Mouse (Mus musculus): Measurements from ENCODE around the gene Iqgap3.

Gene Iqgap3

DNA sequence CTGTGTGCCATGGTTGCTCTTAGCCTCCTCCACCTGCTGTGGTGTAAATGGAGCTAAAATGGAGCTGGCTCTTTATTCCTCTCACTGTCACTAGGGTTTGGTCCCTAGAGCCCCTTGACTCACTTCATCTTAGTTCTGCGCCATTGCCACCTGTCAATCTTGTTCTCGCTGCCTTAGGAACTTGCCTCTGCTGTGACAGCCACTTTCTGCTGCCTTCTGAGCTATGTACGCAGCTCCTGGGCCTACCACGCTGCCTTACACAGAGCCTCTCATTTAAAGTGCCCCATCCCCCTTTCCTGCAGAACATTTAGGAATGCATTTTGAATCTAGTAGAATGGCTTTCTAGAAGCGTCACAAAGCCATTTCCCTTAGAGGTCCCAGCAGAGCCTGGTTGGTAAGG, 12.4 kb downstream of the Iqgap3 start:
- no peak for DNase-seq (ENCODE audit: low read depth, low spot score)

DNA sequence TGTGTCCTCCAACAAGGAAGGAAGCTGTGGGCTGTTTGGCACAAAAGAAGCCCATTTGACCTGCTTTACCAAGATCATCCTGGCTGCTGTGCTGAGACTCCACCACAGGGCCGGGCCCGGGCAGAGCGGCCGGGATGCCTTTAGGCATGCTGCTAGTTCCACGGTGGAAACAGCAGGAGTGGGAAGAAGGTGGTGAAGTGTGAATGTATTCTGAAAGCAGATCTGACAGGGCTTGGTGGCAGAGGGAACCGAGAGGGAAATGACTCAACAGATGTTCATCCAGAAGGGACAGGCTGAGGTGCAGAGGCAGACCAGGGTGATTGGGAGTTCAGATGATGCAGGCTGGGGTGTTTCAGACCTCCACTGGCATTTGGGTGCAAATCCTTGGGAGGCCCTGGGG, 15.9 kb downstream of the Iqgap3 start:
- no peak for DNase-seq (ENCODE audit: low read depth, low spot score)

DNA sequence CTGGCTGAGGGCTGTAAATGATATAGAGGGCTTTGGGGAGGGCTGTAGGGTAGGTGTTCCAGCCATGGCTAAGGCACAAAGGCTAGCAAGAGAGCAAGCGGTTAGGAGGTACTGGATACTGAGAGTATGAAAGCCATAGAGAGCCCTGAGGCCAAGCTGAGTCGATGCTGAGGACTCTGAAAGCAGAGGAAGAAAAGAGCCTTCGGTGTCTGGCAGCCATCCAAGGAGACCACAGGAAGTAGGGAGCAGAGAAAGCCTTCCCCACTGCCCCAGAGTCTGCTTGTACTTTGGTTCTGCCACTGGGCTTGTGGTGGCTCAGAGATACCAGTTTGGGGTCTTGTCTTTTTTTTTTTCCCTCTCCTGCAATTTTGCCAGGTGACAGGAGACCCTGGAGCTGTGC, 18.5 kb downstream of the Iqgap3 start:
- no peak for DNase-seq (ENCODE audit: low read depth, low spot score)

DNA sequence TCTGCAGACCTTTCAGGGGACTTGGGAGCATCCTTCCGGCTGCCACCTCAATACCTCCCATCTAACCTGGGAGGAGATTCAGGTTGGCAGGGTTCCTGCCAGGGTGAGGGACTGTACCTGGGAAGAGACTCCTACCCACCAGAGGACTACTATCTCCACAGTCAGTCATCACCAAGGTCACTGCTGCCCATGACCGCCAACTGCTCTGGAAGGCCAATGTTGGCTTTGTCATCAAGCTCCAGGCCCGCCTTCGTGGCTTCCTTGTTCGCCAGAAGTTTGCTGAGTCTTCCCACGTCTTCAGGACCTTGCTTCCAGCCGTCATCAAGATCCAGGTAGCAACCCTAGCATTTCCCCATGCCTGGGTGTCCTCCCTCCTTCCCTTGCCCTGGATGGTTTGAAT, 20.0 kb downstream of the Iqgap3 start:
- no peak for DNase-seq (ENCODE audit: low read depth, low spot score)

DNA sequence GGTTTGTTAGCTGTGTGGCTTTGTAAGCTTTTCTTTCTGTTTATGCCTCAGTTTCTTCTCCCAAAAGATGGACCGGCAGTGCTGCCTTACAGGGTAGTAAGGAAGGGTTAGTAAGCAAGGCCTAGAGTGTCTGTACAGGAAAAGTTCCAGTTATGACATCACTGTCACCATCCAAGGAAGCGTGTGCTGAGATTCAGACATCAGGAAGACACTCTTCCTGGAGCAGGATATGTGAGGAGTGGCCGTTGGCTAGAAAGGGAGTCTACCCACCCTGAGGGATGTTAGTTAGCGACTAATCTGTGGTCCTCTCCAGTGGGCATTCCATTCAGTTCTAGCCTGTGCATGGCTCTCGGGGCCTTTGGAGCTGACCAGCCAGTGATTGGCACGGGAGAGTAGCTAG, 20.4 kb downstream of the Iqgap3 start:
- no peak for DNase-seq (ENCODE audit: low read depth, low spot score)

DNA sequence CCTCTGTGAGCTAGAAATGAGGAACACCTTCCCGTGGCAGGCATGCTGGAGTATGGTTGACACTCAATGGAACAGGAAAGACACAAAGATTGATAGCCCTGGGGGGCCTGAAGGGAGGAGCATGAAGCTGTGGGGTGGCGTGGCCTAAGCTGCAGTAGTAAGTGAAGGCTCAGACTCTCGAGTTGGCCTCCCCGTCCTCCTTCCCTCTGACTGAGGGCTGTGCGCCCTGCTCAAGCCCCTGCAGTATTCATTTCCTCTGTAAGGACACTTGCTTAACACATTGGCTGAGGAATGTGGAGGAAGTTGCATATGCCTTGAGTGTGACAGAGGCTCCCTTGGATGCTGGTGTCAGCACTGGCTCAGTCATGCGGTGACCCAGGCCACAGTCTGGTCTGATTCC, 20.8 kb downstream of the Iqgap3 start:
- no peak for DNase-seq (ENCODE audit: low read depth, low spot score)

DNA sequence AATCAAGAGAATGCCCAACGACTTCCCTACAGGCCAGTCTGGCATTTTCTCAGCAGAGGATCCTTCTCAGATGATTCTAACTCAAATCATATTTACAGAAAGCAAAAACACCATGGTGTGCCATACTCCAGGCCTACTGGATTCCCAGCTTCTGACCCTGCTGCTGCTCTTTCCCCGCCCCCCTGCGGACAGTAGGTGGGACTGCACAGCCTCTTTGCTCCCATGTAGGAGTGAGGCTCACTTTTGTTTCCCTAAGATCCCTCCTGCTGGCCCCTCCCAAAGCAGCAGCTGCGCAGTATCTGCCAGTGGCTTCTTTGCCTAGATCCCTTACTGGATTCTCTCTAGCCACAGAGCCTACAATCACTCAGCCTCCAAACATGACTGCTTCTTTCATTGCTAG, 24.4 kb downstream of the Iqgap3 start:
- no peak for DNase-seq (ENCODE audit: low read depth, low spot score)

DNA sequence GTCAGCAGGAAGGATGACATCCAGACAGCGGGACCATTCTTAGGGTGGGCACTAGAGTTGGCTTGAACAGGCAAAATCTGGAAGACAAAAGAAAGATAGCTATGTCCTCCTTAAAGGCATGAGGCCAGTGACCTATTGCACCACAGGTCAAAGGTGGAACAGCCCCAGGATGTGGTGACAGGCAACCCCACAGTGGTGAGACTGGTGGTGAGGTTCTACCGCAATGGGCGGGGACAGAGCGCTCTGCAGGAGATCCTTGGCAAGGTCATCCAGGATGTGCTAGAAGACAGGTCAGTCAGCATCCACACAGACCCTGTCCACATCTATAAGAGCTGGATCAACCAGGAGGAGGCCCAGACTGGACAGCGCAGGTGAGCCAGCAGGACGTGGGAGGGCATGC, 27.4 kb downstream of the Iqgap3 start:
- no peak for DNase-seq (ENCODE audit: low read depth, low spot score)

DNA sequence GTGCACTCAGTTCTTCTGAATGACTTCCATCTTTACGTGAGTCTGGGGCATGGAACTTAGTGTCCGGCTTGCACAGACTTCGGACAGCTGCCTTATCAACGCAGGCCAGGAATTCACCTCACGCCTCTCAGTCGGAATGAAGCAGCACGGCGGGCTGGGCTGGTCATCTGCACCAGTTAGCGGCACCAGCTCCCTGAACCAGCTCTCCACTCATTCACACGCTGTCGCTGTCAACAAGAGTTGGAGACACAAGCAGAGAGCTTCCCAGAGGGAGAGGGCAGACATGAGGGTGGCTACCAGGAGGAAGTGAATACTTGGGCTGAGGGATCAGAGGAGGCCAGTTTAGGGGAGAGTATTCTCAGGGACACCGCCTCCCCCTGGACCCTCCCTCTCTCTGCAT, 32.6 kb downstream of the Iqgap3 start:
- no peak for DNase-seq (ENCODE audit: low read depth, low spot score)

DNA sequence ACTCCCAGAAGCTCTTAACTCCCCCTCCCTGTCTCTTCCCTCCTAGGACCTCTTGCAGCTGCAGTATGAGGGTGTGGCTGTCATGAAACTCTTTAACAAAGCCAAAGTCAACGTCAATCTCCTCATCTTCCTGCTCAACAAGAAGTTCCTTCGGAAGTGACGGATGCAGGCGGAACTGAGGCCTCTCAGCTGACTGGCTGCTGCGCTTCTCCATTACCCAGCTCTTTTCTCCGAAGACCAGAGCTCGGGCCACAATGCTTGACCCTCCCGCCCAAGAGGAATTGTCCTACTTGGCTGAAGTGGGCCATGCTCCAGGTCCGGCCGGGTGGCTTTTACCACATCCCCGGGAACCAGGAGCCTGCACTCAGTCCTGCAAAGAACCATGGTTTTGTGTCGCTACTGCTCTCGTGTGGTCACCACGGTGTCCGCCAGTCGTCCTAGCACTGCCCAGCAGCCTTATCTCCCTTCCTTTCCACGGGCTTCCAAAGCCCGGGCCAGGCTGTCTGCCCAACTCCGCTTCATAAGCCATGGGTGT, 38.4 kb downstream of the Iqgap3 start:
- DNase-seq (ENCODE audit: low read depth, low spot score): no peak

DNA sequence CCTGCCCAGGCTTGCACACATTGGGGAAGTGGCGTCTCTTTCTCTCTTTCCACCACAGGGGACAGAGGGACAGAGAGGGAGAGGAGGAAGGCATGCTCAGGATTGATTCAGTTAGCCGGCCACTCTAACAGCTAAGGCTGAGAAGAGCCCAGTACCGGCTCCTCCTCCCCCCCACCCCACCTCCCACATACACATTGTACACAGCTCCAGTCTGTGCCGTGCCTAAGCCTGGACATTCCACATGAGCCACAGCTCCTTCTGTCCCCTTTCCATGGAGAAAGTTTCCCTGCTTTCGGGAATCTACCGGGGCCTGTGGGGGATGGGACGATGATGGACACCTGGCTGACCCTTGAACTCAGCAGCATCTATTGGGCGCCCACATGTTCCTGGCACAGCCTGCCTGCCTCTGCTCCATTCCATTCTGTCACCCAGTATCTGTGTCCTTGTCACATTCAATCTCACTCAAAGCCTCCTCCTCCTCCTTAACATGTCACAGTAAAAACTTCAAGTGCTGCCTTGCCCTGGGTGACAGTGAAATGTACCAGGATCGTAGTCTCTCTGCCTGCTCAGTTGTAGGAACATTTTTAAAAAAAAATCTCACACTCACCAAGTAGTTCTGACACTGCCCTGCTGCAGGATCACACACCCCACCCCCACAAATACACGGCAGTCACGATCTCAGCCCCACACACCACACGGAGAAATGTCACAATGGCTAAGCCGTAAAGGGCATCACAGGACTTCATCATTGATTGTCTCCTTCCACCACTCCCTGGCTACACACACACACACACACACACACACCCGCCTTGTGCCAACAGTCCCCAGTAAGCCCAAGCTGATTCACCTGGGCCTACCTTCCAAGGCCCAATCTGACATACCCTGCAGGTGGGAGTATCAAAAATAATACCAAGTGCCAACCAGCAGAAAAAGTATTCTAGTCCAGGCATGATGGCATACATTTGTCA, 39.7 kb downstream of the Iqgap3 start:
- no peak for DNase-seq (ENCODE audit: low read depth, low spot score)

DNA sequence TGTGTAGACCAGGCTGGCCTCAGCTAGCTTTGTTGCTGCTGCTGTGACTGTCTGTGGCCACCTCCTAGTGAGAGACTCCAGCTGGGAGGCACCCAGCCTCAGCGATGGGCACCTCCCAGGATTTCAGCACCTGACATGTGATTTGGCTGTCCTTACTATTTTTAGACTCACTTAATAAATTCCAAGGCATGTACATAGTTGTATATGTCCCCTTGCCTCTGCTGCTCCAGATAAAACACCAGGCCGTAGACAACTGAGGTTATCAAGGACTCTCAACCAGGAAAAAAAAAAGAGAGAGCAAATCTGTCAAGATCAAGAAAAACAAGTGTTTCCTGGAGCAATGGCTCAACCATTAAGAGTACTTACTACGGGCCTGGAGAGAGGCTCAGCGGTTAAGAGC, 43.4 kb downstream of the Iqgap3 start:
- DNase-seq (ENCODE audit: low read depth, low spot score): no peak

DNA sequence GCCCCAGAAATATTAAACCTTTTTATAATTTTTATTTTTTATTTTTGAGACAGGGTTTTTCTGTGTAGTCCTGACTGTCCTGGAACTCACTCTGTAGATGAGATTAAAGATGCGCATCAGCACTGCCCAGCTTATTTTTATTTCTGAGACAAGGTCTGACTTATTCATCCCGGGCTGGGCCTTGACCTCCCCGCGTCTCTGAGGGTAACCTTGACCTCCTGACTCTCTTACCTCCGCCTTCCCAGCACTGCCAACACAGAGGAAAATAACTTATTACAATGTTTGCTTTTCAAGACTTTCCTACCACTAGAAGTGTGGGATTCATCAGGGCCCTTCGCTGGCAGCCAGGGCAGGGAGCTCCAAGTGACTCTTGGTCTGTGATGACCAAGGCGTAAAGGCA, 44.4 kb downstream of the Iqgap3 start:
- no peak for DNase-seq (ENCODE audit: low read depth, low spot score)

DNA sequence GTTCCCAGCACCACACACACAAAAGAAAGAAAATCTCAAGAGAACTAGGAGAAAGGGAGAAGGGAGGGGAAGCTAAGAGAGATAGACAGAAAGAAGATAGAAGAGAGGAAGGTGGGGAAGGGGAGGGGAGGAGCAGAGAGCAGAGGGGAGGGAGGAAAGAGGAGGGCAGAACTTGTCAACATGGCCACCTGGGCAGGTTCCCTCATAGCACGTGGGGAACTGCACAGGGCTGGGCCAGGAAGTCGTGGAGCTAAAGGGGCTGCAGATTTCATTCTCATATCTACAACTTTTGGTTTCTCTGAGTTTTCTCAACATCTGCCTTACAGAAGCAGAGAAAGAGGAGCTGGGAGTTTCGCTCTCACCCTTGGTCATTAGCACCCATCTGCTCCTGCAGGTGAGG, 45.9 kb downstream of the Iqgap3 start:
- DNase-seq (ENCODE audit: low read depth, low spot score): no peak

DNA sequence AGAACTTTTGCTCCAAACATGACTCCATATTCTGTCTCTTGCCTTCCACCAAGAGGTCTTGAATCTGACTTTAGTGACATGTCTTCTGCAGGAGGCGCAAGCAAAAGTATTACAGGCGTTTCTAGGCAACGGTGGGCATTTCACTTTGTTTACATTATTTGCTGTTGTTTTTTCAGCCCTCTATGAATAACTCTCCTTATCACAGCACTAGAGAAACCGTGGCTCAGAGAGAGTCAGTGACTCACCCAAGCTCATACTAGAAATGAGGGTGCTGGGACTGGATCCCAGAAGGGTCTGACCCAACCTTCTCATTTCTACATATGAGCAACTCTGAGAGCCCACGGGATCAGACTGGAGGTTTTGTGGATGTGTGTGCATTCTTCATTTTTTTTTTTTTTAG, 46.3 kb downstream of the Iqgap3 start:
- no peak for DNase-seq (ENCODE audit: low read depth, low spot score)

DNA sequence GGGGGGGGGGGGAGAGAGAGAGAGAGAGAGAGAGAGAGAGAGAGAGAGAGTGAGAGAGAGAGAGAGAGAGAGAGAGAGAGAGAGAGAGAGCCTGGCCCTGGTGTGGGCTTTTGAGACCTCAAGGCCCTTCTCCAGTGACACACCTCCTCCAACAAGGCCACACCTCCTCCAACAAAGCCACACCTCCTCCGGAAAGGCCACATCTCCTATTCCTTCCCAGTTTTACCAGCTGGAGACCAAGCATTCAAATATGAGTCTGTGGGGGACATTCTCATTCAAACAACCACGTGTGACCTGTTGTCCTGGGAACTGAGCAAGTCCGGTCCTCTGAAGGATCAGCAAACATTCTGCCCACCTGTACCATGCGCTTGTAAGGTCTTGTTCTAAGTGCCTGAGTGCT, 47.2 kb downstream of the Iqgap3 start:
- DNase-seq (ENCODE audit: low read depth, low spot score): no peak

DNA sequence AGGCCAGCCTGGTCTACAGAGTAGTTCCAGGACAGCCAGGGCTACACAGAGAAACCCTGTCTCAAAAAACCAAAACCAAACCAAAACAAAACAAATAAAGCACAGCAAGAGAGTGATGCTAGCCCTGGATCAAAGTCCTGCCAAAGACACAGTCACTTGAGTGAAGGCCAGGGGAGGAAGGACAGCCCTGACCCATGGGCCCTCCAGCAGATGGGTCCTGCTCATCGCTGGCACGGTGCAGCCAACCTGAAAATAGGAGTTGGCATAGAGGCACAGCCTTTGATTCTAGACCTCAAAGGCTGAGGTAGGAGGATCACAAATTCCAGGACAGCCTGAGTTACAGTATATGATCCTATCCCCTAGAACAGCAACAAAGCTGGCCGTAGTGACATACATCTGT, 49.3 kb downstream of the Iqgap3 start:
- DNase-seq (ENCODE audit: low read depth, low spot score): no peak

DNA sequence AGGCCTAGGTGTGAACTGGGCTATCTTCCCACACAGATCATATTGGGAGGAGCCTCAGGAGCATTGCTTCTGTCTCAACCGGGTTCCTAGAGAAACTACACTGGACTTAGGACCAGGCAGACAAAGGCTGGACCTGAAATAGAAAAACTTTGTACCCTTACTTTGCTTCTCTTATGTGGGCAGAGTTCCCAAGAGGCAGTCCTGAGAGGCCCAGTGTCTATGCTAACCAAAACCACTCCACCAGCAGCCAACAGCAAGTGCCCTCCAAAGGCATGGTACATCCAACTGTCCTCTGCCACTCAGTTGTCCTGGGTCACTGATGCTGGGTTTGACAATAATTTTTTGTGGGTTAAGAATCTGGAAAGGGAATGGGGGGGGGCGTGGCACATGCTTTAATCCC, 50.7 kb downstream of the Iqgap3 start:
- DNase-seq (ENCODE audit: low read depth, low spot score): no peak

DNA sequence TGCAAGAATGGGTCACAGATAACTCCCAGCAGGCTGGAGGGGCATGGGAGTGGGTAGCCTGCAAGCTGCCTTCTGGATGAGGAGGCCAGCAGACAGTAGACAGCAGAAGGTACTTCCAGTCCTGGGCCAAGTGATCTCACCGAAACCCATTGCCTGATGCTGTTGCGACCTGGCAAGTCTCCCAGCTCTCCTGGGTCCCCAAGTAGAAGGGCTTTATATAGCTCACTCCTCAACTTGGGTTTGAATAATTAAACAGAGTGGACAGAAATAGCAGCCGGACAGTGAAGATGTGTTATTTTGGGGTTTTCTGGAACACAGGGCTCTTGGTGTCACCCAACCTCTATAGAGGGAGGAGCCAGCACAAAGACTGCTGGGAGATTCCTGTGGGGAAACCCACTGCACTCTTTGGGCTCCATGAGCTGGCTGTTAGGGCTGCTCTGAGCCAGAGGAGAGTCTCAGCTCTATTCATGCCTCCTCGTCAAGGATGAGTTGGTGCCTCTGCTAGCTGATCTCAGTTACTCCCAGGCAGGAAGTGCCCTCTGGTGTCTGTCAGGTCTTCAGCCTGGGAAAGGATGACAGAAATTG, 51.5 kb downstream of the Iqgap3 start:
- DNase-seq (ENCODE audit: low read depth, low spot score): no peak

DNA sequence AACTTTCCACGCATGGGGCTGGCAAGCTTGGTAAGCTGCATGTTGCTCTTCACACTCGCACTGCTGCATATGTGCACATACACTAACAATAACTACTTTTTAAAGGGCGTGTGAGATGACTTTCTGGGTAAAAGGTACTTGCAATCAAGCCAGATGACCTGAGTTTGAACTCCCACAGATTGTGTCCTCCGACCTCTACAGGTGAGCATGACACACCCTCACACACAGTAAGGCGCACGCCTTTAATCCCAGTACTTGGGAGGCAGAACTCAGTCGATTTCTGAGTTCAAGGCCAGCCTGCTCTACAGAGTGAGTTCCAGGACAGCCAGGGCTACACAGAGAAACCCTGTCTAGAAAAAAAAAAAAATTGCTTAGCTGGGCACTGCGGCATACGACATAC, 54.6 kb downstream of the Iqgap3 start:
- no peak for DNase-seq (ENCODE audit: low read depth, low spot score)

DNA sequence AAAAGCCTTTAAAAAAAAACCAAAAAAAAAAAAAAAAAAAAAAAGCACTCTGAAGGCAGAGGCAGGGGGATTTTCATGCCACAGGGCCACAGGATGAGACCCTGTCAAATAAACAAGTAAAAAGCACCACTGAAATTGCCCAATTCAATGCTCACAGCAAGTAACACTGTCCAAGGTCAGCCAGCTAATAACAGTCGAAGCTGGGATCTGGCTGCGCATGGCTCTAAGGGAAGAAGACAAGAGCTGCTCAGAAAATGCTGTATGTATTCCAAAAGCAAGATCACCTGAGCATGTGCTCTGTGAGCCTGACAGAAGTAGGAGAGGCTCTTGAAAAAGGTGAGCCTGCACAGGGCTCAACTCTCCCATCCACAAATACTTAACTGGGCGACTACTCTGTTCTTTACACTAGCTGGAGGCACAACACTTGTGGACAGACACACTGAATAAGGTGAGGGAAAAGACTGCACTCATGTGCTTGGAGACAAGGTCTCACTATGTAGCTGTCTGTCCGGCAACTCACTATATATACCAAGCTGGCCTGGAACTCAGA, 55.2 kb downstream of the Iqgap3 start:
- no peak for DNase-seq (ENCODE audit: low read depth, low spot score)

DNA sequence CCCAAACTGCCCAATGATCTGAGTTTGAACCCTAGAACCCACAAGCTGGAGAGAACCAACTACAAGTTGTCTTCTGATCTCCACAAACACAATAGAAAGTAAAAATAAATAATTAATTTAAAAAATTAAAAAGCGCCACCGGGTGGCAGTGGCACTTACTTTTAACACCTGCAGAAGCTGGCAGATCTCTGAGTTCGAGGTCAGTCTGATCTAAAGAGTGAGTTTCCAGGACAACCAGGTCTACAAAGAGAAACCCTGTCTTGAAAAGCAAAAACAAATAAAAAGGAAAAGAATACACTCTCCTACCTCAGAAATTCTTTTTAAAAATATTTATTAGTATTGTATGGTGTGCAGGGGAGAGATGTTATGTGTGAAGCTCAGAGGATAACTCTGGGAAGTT, 56.0 kb downstream of the Iqgap3 start:
- no peak for DNase-seq (ENCODE audit: low read depth, low spot score)
